Mouse (Mus musculus) small intestine, adult 2 months (tissue): ENCODE measurements around the gene Uqcr11.

Source experiments
- CTCF ChIP-seq: fragments of 200-500 bp; IDR thresholded peaks from 2 replicates; pipeline ENCODE4 v1.5.1; 2012; ENCODE audit warnings: low read depth, mild to moderate bottlenecking, control low read depth, inconsistent platforms, low read length, moderate library complexity, mixed read lengths; ENCODE audit not compliant: insufficient replicate concordance, insufficient read length; ENCODE audit errors: extremely low read depth
- POLR2A ChIP-seq: fragments of 200-500 bp; IDR thresholded peaks from 2 replicates; pipeline ENCODE4 v1.6.1; 2012; ENCODE audit warnings: low read depth, mild to moderate bottlenecking, control low read depth, inconsistent platforms, low read length, moderate library complexity

DNA sequence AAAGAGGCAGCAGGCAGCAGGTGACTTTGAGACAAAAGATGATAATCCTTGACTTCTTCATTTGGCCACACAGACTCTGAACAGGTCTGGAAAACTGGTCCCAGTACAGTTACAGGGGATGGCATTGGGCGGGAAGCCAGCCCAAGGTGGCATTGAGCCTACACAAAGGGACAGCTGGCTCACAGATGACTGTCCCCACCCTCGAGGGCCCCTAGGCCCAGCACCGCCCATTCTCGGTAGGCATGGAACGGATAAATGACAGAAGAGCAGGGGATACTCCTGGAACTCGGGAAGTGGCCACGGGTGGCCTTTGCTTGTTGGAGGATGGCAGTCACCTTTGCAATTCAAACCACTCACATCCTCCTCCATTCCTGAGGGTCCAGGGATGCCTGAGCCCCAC is 21.3 kb downstream of the Uqcr11 start:
- TF ChIP-seq POLR2A, result no peak
- no peak for TF ChIP-seq CTCF
